Mouse (Mus musculus) forelimb bud, embryonic 11.5 days (tissue): ENCODE data around the gene Rsrc1.

Source experiments
- DNase-seq: peaks from one replicate; pipeline ENCODE4 v3.0.0-alpha.2; 2012; ENCODE audit warnings: low read depth, low spot score

The Rsrc1 gene

DNA sequence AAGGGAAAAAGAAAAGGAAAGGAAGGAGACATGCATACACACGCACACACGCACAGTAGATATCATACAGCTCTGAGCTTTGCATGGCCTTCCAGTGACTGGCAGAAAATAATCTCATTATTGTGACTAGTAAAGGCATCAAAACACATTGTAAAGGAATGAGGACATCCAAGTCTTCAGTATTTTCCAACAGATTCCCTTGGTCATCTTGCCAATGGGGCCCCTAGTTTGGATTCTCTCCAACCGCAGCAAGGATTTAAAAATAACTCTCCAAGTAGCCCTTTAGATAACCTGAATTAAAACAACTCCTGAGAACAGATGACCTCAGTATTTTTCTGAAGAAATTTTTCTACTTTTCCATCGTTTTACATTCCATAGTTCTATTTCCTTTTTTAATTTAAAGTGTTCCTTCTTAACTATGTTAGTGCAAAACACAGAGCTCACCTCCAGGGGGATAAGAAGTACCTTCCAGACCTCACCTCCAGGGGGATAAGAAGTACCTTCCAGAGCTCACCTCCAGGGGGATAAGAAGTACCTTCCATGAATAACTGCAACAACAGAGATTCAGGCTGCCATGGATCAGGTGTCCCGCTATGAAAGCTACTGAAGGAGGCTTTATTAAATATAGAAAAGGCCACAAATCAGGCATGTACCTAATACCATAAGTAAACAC lies 388.4 kb downstream of the Rsrc1 start:
- DNase-seq: no peak

DNA sequence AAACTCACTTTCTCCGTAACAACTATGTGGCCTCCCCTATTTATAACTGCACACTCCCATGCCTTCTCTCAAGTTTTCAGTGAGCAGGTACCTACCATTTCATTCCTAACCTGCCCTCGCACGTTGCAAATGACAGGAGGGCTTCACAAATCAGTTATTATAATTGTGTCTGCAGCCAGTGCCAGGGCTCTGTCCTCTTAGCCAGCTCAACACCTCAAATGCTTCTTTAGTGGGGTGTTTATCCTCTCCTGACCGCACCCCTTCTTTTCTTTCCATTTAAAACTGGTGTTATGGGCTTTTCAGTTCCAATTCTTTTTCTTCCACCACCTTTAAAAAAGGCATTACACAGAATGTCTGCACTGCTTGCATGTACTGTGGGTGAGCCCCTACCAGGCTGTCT lies 391.0 kb downstream of the Rsrc1 start:
- no peak for DNase-seq

DNA sequence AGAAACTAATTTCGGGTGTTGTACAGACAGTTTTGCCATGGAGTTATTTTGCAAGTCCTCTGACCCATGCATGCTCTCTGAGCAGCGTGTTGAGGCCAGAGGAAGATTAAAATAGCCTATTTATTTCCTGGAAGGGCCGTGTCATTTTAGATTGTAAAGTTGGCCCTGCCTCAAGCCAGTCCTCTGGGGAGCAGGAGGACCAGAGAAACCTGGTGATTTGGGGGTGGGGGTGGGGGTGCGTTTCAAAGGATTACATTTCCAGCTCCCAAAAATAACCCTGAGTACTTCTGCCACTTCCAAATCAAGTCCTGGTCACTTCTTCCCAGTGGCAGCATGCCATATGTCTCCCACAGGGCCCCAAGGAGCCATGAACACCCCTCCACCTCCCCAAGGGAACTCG lies 391.6 kb downstream of the Rsrc1 start:
- no peak for DNase-seq

DNA sequence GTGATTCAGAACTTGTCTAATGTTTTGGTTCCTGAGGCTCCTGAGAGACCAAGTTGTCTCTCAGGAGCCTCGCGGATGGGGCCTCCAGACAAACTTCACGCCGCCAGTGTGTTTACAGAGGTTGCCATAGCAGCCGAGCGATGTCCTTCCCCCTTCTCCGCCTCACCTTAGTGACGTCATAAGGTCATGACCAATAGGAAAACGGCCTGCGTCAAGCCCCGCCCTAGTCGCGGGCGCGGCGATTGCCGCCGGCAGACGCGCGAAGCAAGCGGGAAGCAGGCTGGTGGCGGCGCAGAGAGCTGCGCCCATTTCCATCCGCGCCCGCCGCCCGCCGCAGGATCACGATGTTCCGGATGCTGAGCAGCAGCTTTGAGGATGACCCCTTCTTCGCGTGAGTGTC lies 392.7 kb downstream of the Rsrc1 start, which contains the start of gene Mlf1:
Gene Mlf1, plus strand, starts transcription at position 226 of the 400 bp plus-strand sequence.
- peak; percentile 97 for DNase-seq

DNA sequence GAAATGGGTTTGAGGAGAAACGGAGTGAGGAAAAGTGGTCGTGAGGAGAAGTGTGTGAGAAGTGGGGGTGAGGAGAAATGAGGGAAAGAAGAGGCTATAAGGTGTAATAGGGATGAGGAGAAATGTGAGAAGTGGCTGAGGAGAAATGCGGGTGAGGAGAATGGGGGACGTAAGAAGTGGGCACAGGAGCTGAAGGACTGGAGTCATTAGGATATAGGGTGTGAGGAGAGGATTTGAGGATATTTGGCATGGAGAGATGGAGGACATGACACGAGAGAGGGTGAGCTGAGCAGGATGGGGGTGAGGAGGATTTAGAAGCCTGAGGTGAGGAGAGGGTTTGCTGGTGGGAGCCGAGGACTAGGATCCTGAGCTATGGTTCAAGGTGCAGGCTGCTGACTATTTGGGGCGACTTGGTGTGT lies 393.2 kb downstream of the Rsrc1 start:
- no peak for DNase-seq

DNA sequence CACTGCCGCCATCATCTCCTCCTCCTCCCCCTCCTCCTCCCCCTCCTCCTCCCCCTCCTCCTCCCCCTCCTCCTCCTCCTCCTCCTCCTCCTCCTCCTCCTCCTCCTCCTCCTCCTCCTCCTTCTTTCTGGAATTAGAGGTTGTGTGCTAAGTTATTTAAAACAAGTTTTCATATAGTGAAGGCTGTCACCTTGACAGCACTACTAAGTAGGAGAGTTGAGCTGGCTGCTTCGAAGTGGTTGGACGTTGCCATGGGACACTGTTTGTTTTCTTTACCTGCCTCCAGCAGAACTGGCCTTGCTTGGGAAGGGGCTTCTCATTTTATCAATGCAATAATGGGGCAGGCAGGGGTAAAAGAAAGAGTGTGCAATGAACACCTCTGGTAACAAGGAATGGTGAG lies 393.9 kb downstream of the Rsrc1 start, which contains the start of gene Gm17402:
Gene Gm17402, minus strand, starts transcription at position 101 of the 400 bp plus-strand sequence.
- DNase-seq: no peak

DNA sequence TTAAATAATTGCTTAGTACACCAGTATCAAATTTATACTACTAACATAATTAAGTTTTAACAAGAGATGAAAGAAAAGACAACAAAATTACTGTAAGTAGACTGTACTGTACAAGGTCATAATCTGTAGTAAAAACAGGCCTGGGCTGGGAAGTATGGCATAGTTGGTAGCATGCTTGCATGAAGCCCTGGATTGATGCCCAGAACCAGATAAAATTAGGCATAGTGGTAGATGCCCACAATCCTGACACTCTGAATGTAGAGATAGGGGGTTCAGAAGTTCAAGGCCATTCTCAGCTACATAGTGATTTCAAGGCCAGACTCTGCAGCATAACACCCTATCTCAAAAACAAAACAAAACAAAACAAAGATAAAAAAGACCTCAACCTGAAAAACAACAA lies 397.0 kb downstream of the Rsrc1 start:
- no peak for DNase-seq
